Mouse (Mus musculus): ENCODE data around the gene Fbxw11.

DNA sequence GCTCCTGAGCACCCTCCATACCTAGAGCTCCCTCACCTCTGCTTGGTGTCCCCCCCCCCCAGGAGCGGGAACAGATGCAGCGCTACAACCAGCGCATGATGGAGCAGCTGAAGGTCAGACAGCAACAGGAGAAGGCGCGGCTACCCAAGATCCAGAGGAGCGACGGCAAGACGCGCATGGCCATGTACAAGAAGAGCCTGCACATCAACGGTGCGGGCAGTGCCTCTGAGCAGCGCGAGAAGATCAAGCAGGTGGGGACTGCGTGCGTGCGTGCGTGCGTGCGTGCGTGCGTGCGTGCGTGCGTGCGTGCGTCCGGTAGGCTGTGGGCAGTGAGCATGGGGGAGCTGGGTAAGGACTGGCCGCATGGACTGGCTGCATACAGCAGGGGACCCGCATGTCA, 28.1 kb upstream of the Fbxw11 start:
- TF ChIP-seq CTCF (IDR thresholded peaks at IDR 0.05; ENCODE audit: low read depth, low read length) (no peak), POLR2A (IDR thresholded peaks at IDR 0.05; ENCODE audit: borderline replicate concordance, low read depth, low read length) (no peak)
